Mouse (Mus musculus): ENCODE results near the gene Ptrh1.

GRCm38 (mm10) chr2:32818208-32818607 is 42.6 kb downstream of the Ptrh1 start:
- TF ChIP-seq EP300 (IDR thresholded peaks at IDR 0.05; ENCODE audit: low read depth) (no peak), CTCF (IDR thresholded peaks at IDR 0.05; ENCODE audit: low read depth) (no peak)

Data from liver, embryonic 14.5 days (tissue).